Mouse (Mus musculus) hindbrain, embryonic 13.5 days (tissue): Measurements from ENCODE around the gene Rnf212. TPM values are rescaled to one million over a fixed set of nuclear protein-coding genes. Genes with fewer than 3 reads are reported as not detected.

ENCODE experiments used
- ATAC-seq: fragments of 200-750 bp; cut with Nextera tagmentation; 2 replicates; pipeline ENCODE4 v1.8.0; 2017; ENCODE audit warnings: moderate TSS enrichment; ENCODE audit not compliant: low FRiP score
- H3K27ac ChIP-seq: fragments of 300-500 bp; sonication (generic); 2 replicates; pipeline ENCODE4 v1.5.1; 2015; ENCODE audit warnings: inconsistent platforms, mild to moderate bottlenecking, moderate library complexity
- H3K27me3 ChIP-seq: fragments of 300-500 bp; sonication (generic); 2 replicates; pipeline ENCODE4 v1.6.1; 2015; ENCODE audit warnings: mild to moderate bottlenecking, inconsistent platforms
- H3K36me3 ChIP-seq: fragments of 300-500 bp; sonication (generic); 2 replicates; pipeline ENCODE4 v1.6.1; 2015; ENCODE audit warnings: mild to moderate bottlenecking, inconsistent platforms
- H3K4me1 ChIP-seq: fragments of 300-500 bp; sonication (generic); replicated peaks from 2 replicates; pipeline ENCODE4 v1.6.1; 2015; ENCODE audit warnings: inconsistent platforms
- H3K4me2 ChIP-seq: fragments of 300-500 bp; sonication (generic); 2 replicates; pipeline ENCODE4 v1.6.1; 2015; ENCODE audit warnings: inconsistent platforms, mild to moderate bottlenecking, moderate library complexity
- H3K4me3 ChIP-seq: fragments of 300-500 bp; sonication (generic); 2 replicates; pipeline ENCODE4 v1.5.1; 2015; ENCODE audit warnings: mild to moderate bottlenecking, inconsistent platforms
- H3K9ac ChIP-seq: fragments of 300-500 bp; sonication (generic); 2 replicates; pipeline ENCODE4 v1.6.1; 2015; ENCODE audit warnings: mild to moderate bottlenecking, inconsistent platforms
- H3K9me3 ChIP-seq: fragments of 300-500 bp; sonication (generic); 2 replicates; pipeline ENCODE4 v1.6.1; 2016; ENCODE audit warnings: inconsistent platforms
- WGBS: fragments of 180-500 bp; shearing (Covaris S2); methylation state at CpG from one replicate; pipeline ENCODE4 v1.1.7; 2015; 5-methylcytosine and 5-hydroxymethylcytosine counted together
- polyA plus RNA-seq: library from polyadenylated mRNA; unstranded; fragments of >200 nt; fragmentation: Nextera tagmentation; extraction: Ambion mirVana; gene quantifications from 2 replicates; pipeline ENCODE4 v1.2.1, GENCODE M21; 2015

Rnf212 gene
- polyA plus RNA-seq, 1 experiment from 2014 or later = not detected

DNA sequence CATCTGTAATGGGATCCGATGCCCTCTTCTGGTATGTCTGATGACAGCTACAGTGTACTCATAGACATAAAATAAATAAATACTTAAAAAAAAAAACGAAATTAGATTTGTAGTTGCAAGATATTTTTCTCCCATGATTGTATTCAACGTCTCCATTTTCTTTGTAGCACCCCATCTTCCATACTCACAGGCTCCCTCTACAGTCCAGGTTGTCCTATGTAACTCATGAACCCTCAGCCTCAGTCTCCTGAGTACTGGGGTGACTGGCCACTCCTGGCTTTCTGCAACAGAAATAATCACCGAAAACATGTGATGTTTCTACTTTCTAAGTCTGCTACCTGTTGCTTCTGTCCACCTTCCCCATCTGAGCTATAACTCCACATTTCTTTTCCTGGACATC lies 83.6 kb downstream of the Rnf212 start:
- no peak overlapping the region for H3K4me3 ChIP-seq
- H3K9ac ChIP-seq = no peak overlapping the region
- H3K27me3 ChIP-seq = peaks cover 38% of the 10 kb centered on the region
- H3K36me3 ChIP-seq = no peaks in the 10 kb centered on the region
- WGBS = 78% methylated on average over 4 of the region's 4 CpGs
- no peak overlapping the region for H3K4me2 ChIP-seq
- H3K4me1 ChIP-seq = peaks cover 26% of the 10 kb centered on the region
- H3K9me3 ChIP-seq = no peaks in the 10 kb centered on the region
- no peak for ATAC-seq
- no peak overlapping the region for H3K27ac ChIP-seq

DNA sequence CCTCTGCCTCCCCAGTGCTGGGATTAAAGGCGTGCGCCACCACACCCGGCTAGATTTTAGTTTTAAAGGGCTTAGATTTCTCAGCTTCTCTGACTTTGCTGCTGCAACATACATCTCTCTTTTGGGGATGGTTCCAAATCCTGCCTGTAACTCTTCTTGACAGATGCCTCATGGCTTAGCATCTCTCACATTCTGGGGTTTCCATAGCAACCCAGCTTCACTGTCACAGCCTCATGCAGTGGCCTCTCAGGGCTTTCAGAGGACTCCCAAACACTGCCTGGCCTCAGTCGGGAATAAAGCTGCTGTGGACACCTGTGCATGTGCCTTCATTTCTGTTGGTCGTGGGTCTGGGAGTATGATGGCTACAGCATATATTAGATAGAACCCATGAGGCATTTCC lies 85.7 kb downstream of the Rnf212 start:
- H3K4me1 ChIP-seq = 0 out of 2 replicates have a peak, but pooled peaks cover 9% of the 10 kb centered on the region
- H3K9me3 ChIP-seq = no peaks in the 10 kb centered on the region
- no peak overlapping the region for H3K27ac ChIP-seq
- no peak overlapping the region for H3K9ac ChIP-seq
- no peak overlapping the region for H3K4me2 ChIP-seq
- H3K4me3 ChIP-seq = no peak overlapping the region
- no peaks in the 10 kb centered on the region for H3K36me3 ChIP-seq
- H3K27me3 ChIP-seq = peaks cover 24% of the 10 kb centered on the region
- ATAC-seq = no peak
- 63% methylated on average over 5 of the region's 5 CpGs for WGBS

DNA sequence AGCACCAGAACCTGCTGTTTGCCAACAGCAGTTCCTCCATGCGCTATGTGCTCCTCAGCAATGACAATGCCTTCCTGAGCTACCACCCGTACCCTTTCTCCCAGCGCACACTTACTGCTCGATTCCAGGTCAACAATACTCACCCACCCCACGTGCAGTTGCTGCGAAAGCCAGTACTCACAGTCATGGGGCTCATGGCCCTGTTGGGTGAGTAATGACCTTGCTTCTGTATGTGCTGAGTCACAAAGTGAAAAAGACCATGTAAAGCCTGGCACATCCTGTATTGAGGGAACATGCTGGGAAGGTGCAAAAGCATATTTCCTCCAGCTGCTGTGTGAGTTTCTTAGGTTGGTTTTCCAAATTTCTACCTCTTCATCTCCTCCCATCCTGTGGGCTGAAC lies 93.9 kb downstream of the Rnf212 start:
- peaks cover 16% of the 10 kb centered on the region for H3K4me1 ChIP-seq
- ATAC-seq = no peak
- H3K9ac ChIP-seq = no peak overlapping the region
- H3K36me3 ChIP-seq = no peaks in the 10 kb centered on the region
- H3K27ac ChIP-seq = no peak overlapping the region
- no peak overlapping the region for H3K4me3 ChIP-seq
- no peaks in the 10 kb centered on the region for H3K9me3 ChIP-seq
- 95% methylated on average over 6 of the region's 6 CpGs for WGBS
- no peak overlapping the region for H3K4me2 ChIP-seq
- H3K27me3 ChIP-seq = no peaks in the 10 kb centered on the region

DNA sequence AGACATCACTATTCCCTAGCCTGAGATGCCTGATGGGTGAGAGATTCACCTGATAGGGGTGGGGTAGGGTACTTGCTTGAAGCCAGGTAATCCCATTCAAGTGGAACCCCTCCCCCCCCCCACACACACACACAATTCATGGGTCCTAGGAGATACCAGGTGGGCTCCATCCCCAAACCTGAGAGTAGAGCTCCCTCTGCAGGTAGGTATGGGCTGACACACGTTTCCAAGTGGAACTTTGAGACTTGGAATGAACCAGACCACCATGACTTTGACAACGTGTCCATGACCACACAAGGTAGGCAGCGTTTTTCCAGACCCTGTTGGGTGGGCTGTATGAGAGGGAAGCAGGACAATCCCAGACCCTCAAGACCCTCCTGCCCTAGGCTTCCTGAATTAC lies 94.9 kb downstream of the Rnf212 start:
- WGBS = 58% methylated on average over 3 of the region's 3 CpGs
- H3K27ac ChIP-seq = no peak overlapping the region
- no peaks in the 10 kb centered on the region for H3K9me3 ChIP-seq
- H3K36me3 ChIP-seq = no peaks in the 10 kb centered on the region
- H3K4me2 ChIP-seq = no peak overlapping the region
- ATAC-seq = no peak
- H3K27me3 ChIP-seq = no peaks in the 10 kb centered on the region
- H3K4me3 ChIP-seq = no peak overlapping the region
- peaks cover 16% of the 10 kb centered on the region for H3K4me1 ChIP-seq
- no peak overlapping the region for H3K9ac ChIP-seq

Other genes with a start within 250 kb of the Rnf212 start
- 82.5 and 85.1 TPM in 2 replicates for gene Cplx1, start 225.0 kb downstream of the Rnf212 start, polyA plus RNA-seq
- gene Gak, start 145.2 kb downstream of the Rnf212 start, polyA plus RNA-seq = 48.8 and 49.1 TPM in 2 replicates
- 23.9 and 26.4 TPM in 2 replicates for gene Tmem175, start 145.2 kb downstream of the Rnf212 start, polyA plus RNA-seq
- gene Idua, start 114.7 kb downstream of the Rnf212 start, polyA plus RNA-seq = 9.8 and 12.3 TPM in 2 replicates
- gene Dgkq, start 105.3 kb downstream of the Rnf212 start, polyA plus RNA-seq = 23.8 and 27.2 TPM in 2 replicates
- gene Slc26a1, start 99.4 kb downstream of the Rnf212 start, polyA plus RNA-seq = 2.0 and 2.7 TPM in 2 replicates
- gene Fgfrl1, start 82.6 kb downstream of the Rnf212 start, polyA plus RNA-seq = 4.7 and 5.8 TPM in 2 replicates
- not detected in 2 replicates for gene Tmed11, start 20.4 kb upstream of the Rnf212 start, polyA plus RNA-seq
- gene Vmn2r8, start 33.9 kb upstream of the Rnf212 start, polyA plus RNA-seq = not detected in 2 replicates
- not detected in 2 replicates for gene Vmn2r9, start 77.6 kb upstream of the Rnf212 start, polyA plus RNA-seq
- not detected in 2 replicates for gene Vmn2r10, start 231.5 kb upstream of the Rnf212 start, polyA plus RNA-seq